Mouse (Mus musculus) CH12.LX (cell line): ENCODE measurements around the gene Synj2. TPM values are rescaled to one million over a fixed set of nuclear protein-coding genes. Genes with fewer than 3 reads are reported as not detected.

Experiments
- DNase-seq: peaks from one replicate; pipeline ENCODE4 v3.0.0-alpha.2; 2013; ENCODE audit errors: extremely low read depth
- H3K27ac ChIP-seq: 2 replicates; pipeline ENCODE4 v1.5.1; 2012; ENCODE audit warnings: low read depth, mild to moderate bottlenecking, control low read depth, moderate library complexity; ENCODE audit not compliant: insufficient read depth
- H3K27me3 ChIP-seq: replicated peaks from 2 replicates; pipeline ENCODE3; 2012; ENCODE audit warnings: inconsistent platforms
- H3K36me3 ChIP-seq, 2 experiments: replicated peaks in 1 of 2; 2 replicates each; pipeline versions ENCODE3 to v1.6.1; 2012; ENCODE audit warnings: inconsistent platforms in 1 of 2, low read length in 1 of 2, mild to moderate bottlenecking in 1 of 2, mixed read lengths in 1 of 2, moderate library complexity in 1 of 2; ENCODE audit not compliant: control insufficient read depth in 1 of 2, insufficient read depth in 1 of 2
- H3K4me1 ChIP-seq, 2 experiments: 2 replicates each; pipeline ENCODE4 v1.6.1; 2012; ENCODE audit warnings: inconsistent platforms in 1 of 2, moderate library complexity in 1 of 2; ENCODE audit not compliant: insufficient read depth in 2 of 2, control insufficient read depth in 1 of 2
- H3K4me2 ChIP-seq: 2 replicates; pipeline ENCODE4 v1.6.1; 2012; ENCODE audit warnings: low read depth, mild to moderate bottlenecking, control low read depth; ENCODE audit not compliant: poor library complexity, insufficient read depth, severe bottlenecking
- H3K4me3 ChIP-seq, 3 experiments: fragments of 150-350 bp in 1 of 3; sonication (generic) in 1 of 3; replicated peaks in 1 of 3; 2 replicates each; pipeline versions ENCODE3 to v1.5.1; 2011 to 2012; ENCODE audit warnings: low read depth in 2 of 3, low read length in 2 of 3, mild to moderate bottlenecking in 2 of 3, moderate library complexity in 2 of 3, control low read depth in 1 of 3, improper control_type of control experiment in 1 of 3, inconsistent platforms in 1 of 3, mixed read lengths in 1 of 3; ENCODE audit not compliant: poor library complexity in 1 of 3
- H3K79me2 ChIP-seq: replicated peaks from 2 replicates; pipeline ENCODE4 v1.6.1; 2012; ENCODE audit warnings: mild to moderate bottlenecking, moderate library complexity; ENCODE audit not compliant: control insufficient read depth, poor library complexity, insufficient read depth, severe bottlenecking; ENCODE audit errors: extremely low read depth
- H3K9ac ChIP-seq: 2 replicates; pipeline ENCODE4 v1.6.1; 2012; ENCODE audit warnings: low read depth, mild to moderate bottlenecking, control low read depth, moderate library complexity; ENCODE audit not compliant: insufficient read depth
- H3K9me3 ChIP-seq: replicated peaks from 2 replicates; pipeline ENCODE3; 2012; ENCODE audit warnings: low read length, inconsistent platforms, mixed read lengths
- BHLHE40 ChIP-seq: IDR thresholded peaks from 2 replicates; pipeline ENCODE4 v1.6.1; 2011; ENCODE audit warnings: mild to moderate bottlenecking, low read depth, low read length, improper control_type of control experiment
- E2F4 ChIP-seq: IDR thresholded peaks from 2 replicates; pipeline ENCODE4 v1.6.1; 2011; ENCODE audit warnings: low read depth, low read length, improper control_type of control experiment; ENCODE audit not compliant: insufficient replicate concordance
- ETS1 ChIP-seq: conservative IDR thresholded peaks from 2 replicates; pipeline ENCODE4 v1.6.1; 2012; ENCODE audit warnings: low read depth, mild to moderate bottlenecking, inconsistent platforms, low read length, improper control_type of control experiment, moderate library complexity
- KAT2A ChIP-seq: IDR thresholded peaks from 2 replicates; pipeline ENCODE4 v1.6.1; 2012; ENCODE audit warnings: low read length, improper control_type of control experiment, inconsistent platforms; ENCODE audit not compliant: insufficient replicate concordance
- MAX ChIP-seq: IDR thresholded peaks from 2 replicates; pipeline ENCODE4 v1.6.1; 2011; ENCODE audit warnings: low read length, improper control_type of control experiment
- MXI1 ChIP-seq: IDR thresholded peaks from 2 replicates; pipeline ENCODE4 v1.6.1; 2011; ENCODE audit warnings: mild to moderate bottlenecking, low read depth, low read length, improper control_type of control experiment
- MYC ChIP-seq: IDR thresholded peaks from 2 replicates; pipeline ENCODE4 v1.6.1; 2011; ENCODE audit warnings: low read depth, mild to moderate bottlenecking, improper control_type of control experiment, low read length
- USF2 ChIP-seq: conservative IDR thresholded peaks from 2 replicates; pipeline ENCODE4 v1.6.1; 2011; ENCODE audit warnings: low read depth, low read length, improper control_type of control experiment
- ZNF384 ChIP-seq: IDR thresholded peaks from 2 replicates; pipeline ENCODE4 v1.6.1; 2012; ENCODE audit warnings: low read depth, low read length, improper control_type of control experiment, inconsistent platforms
- dilution Hi-C: fragments of 300-500 bp; cut with MboI; formaldehyde crosslinking; loops from 2 replicates; pipeline ENCODE4 v1.14.3; 2020; ENCODE audit warnings: low sequenced_read_pairs; ENCODE audit not compliant: extremely low pct_unique_long_range_greater_than_20kb, extremely low pct_ligation_motif_present
- in situ Hi-C: fragments of 300-500 bp; cut with MboI; formaldehyde crosslinking; loops from 3 replicates; pipeline ENCODE4 v1.14.3; 2019; ENCODE audit warnings: low sequenced_read_pairs, low pct_ligation_motif_present, low pct_unique_long_range_greater_than_20kb, mixed read lengths
- polyA plus RNA-seq: library from polyadenylated mRNA; unstranded; fragments of >175 nt; gene quantifications from 2 replicates; pipeline ENCODE4 v1.2.1, GENCODE M21; 2012; ENCODE audit warnings: low read depth; ENCODE audit not compliant: insufficient read length
- total RNA-seq, 2 experiments: library from RNA; depleted of rRNA; stranded (reverse); fragments of 300-350 nt in 1 of 2; fragments of >200 nt in 1 of 2; gene quantifications; 2 replicates each; pipeline ENCODE4 v1.2.3; 2012 to 2014

The Synj2 gene
- total and polyA plus RNA-seq, 3 experiments = 5.3 to 10.9 (median 6.8) TPM

DNA sequence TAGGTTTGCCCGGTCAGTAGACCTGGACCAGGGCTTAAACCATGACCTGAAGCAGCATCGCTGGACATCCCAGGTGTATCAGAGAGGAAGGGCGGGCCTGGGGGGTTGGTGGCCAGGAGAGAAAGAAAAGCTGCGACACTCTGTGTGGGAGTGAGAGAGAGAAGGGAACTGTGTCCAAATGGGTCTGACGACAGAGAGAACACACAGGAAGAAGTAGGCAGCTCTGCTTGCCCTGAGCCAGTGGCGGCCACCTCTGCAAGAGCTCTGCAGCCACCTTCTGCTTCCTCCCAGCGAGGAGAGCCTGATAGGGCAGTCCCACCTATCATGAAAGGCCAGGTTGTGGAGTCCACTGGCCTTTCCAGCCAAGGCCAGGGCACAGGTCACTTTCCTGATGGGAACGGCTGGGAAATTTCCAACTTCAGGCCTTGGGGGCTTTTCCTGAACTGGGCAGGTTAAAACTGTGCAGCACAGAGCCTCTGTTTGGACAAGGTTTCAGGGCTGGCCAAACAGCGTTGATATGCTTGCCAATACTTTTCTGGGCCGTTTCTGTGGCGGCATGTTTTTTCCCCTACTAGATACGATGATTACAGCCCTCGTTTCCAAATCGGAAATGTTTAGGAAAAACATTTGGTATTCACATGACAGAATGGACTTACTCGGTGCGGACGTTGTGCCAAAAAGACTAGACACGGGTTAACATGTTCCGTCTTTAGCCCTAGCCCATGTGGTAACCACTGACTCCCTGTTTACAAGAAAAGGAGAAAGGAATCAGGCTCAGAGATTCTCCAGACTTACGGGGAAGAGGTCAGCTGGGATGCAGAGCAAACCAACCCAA lies 35.4 kb downstream of the Synj2 start:
- TF ChIP-seq KAT2A (no peak), MAX (0 out of 2 replicates have a peak, but pooled peaks have one; percentile 4)
- H3K27me3 ChIP-seq = no peaks in the 10 kb centered on the region
- peaks cover 0 to 11% of the 10 kb centered on the region in 2 experiments for H3K36me3 ChIP-seq
- DNase-seq = no peak
- peak overlapping the region; percentile 73 for H3K27ac ChIP-seq
- H3K4me3 ChIP-seq = peak overlapping the region; percentile 48 to 66 (median 63)
- peak overlapping the region; percentile 22; the same call in 1 of the 2 replicates for H3K4me2 ChIP-seq
- peak overlapping the region; percentile 33 for H3K9ac ChIP-seq
- in situ Hi-C loops (loop anchor here (5.0 kb wide), 2 partner anchors 34 to 36 kb away; partner anchors contain the start of gene Synj2), dilution Hi-C loops (no loop called here)
- H3K79me2 ChIP-seq = no peaks in the 10 kb centered on the region
- H3K9me3 ChIP-seq = no peaks in the 10 kb centered on the region
- peaks cover 4 to 49% of the 10 kb centered on the region in 2 experiments; a peak in 3 of 4 replicates for H3K4me1 ChIP-seq

DNA sequence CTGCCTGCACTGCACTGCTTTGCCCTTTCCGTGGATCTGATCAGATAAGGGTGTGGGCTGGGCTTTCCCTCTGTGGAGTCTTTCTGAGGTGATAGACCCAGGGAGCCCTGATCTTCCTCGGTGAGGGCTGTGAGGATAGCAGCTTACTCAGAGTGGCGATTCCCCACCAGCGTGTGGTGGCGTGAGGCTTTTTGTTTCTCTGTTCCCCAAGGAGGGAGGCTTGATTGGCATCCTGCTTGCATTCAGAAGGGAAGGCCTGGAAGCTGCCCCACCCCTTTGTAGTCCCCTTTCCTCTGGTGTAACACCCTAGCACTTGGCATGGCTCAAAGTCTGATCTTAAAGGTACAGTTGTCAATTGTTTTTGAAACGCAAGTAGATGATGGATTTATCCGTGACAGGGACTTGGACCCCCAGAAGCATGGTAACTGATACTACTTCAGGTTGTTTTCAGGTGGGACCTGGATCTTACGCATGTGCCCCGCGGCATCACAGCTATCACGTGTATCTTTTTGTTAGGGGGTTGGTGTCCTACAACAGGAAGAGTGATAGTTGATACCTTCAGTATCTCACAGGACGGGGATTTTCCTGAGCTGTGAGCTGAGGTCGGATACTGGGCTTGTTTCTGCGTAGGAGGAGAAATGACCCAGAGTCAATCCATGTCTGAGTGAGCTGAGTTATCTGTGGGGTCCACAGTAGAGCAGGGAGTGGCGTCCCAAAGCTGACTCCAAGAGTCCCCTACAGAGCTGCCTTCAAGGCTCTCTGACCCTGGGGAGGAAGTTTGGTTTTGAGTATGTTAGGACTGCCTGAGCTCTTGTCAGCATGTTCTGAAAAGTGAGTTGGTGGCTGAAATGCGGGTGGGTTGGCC lies 36.2 kb downstream of the Synj2 start:
- TF ChIP-seq E2F4 (no peak), MYC (no peak), BHLHE40 (peak; percentile 74), USF2 (no peak), ETS1 (no peak), ZNF384 (no peak), KAT2A (no peak), MXI1 (peak; percentile 25; the same call in 1 of the 2 replicates)
- no peak for DNase-seq
- dilution Hi-C loops = no loop called here
- Histone ChIP-seq H3K36me3 (peaks cover 0 to 11% of the 10 kb centered on the region in 2 experiments), H3K4me1 (peaks cover 9 to 58% of the 10 kb centered on the region in 2 experiments; a peak in 3 of 4 replicates), H3K27me3 (no peaks in the 10 kb centered on the region), H3K27ac (peak overlapping the region; percentile 21; the same call in 1 of the 2 replicates), H3K9ac (no peak overlapping the region), H3K79me2 (no peaks in the 10 kb centered on the region), H3K4me2 (no peak overlapping the region), H3K4me3 (peak overlapping the region; percentile 10 to 66 (median 63)), H3K9me3 (no peaks in the 10 kb centered on the region)
- in situ Hi-C loops = loop anchor here (5.0 kb wide), 2 partner anchors 35 kb away; partner anchors contain the start of gene Synj2
